Mouse (Mus musculus) thymus, postnatal 4 days (tissue): ENCODE measurements around the gene Aurka.

Source experiments
- DNase-seq: peaks from one replicate; pipeline ENCODE4 v3.0.0; 2021

Aurka gene

DNA sequence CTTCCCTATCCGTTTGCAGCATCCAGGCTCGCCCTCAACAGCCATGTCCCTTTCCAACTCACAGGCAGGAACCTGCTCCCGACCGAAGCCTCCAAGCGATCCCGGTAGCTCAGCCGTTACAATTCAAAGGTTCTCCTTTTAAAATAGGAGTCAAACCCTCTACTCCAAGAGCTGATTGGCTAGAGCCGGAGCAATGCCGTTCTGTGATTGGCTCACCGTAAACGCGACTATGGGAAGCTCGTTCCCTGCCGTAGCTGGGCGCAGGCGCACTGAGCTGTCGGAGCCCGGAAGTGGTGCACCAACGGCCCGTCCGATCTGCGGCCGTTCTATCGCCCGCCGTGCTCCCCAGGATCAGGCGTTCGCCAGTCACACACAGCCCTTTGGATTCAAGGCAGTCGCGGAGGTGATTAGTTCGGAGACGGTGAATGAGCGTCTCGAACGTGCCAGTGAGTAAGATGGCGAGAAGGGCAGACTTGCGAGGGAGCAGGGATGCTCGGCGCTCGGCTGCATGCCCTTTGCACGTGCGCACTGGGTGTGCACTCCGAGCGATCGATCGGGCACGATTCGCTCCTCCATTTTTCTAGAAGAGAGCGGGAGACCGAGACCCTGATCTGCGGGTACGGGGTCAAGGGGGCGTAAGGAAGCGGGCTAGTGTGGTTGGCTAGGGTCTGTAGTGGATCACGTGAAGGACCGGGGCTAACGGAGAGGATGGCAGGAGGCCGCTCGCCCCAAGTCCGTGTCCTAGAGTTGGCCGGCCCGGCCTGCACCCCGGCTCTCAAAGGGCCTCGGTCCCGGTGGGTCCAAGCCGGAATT is at the start of gene Aurka, which contains the start of gene Cstf1:
Aurka (minus strand) TSS at position 125 of the 813 bp plus-strand sequence.
Cstf1 (plus strand) TSS at position 271 of the 813 bp plus-strand sequence.
- peak; percentile 95 for DNase-seq

DNA sequence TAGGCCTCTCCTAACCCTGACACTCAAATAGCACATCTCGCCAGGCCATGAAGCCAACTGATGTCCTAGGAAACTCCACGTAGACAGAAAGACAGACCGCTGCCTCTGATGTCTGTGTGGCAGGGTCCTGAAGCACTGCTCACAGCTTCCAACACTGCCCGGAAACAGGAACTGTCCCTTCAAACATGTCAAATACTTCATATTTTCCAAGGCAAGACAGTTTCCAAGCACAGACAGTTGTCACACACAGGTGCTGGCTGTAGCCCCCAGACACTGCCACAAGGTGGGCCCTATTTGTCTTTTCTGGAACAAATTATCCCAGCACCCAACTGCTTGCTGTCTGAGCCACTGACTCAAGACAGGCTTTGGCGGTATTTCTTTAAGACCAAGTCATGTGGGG is 47.9 kb upstream of the Aurka start:
- no peak for DNase-seq

DNA sequence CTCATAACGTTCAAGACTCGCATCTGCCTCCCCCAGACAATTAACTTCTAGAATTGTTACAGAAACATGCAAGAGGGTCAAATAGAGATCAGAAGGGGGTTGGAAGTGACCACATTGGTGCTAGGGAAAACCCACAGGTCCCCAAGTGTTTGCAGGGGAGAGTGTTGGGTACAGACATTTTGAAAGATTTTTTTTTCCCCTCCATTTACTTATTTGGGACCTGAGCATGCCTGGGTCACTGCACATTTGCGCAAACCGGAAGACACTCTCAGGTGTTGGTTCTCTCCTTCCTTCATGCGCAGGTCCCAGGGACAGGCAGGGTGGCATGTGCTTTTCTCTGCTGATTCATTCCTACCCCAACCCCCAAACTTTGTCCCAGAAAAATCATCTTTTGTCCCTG is 46.5 kb upstream of the Aurka start:
- no peak for DNase-seq

DNA sequence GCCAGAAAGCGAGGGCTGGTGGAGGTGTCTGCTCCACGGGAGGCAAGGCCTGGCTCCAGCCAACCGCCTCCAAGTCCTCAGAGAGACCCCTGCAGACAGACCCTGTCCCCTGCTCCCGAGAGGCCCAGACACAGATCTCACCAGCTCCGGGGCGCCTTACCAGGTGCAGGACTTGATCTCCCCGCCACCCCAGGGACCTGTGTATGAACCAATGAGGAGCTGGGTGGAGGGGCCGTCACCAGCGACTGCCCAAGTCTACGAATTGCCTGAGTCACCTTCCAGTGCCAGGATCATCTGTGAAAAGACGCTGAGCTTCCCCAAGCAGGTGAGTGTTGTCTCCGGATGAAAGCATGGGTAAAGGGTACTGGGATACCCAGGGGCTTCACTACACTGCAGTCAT is 45.9 kb upstream of the Aurka start:
- no peak for DNase-seq

DNA sequence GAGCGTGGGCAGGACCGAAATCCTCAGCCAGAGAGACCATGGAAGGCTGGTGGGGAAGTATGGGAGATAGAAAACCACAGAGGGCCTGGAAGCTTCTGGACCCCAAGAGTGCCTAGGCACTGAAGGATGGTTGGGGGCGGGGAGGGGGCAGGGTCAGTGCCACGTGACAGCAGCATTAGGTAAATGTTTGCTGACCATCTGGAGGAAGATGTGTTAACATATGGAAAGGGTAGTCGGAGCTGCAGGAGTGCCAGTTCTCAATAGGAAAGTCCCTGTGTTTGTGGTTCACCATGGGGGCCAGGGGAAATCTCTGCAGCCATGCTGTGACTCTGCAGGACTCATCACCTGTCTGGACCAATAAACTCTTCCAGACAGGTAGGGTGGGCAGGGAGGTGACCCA is 43.6 kb upstream of the Aurka start:
- no peak for DNase-seq

DNA sequence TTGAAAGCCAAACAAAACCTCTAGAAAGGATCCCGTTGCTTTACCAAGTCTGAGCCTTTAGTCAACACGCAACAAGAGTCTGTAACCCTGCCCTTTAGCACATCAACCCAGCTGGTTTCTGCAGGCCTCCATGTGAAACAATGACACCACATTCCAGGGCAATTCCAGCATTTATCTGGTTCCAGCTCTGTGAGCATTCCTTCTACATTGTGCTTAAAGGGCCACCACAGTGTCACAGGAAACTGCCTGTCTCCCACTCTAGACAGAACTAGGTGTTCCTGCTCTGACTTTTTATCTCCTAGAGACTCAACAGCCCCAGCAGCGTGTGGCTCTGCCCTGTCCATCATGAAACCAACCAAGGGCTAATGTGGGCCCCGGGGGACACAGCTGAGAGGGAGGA is 42.9 kb upstream of the Aurka start:
- no peak for DNase-seq

DNA sequence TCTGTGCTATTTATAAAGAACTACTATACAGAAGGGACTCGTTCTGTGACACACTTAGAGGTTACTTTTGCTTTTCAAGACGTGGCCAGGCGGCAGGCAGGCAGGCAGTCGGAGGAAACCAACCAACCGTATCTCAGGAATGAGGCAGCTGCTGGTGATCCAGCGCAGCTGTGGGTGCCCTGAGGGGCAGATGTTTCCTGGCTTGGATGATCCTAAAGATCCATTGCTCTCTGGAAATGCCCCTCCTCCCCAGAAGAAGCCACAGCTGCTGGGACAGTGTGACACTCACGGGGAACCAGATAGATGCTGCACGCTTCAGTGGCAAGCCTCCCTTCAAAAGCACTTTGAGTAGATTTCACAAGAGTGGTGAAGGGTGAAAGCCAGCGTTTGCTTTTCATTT is 42.1 kb upstream of the Aurka start:
- no peak for DNase-seq

DNA sequence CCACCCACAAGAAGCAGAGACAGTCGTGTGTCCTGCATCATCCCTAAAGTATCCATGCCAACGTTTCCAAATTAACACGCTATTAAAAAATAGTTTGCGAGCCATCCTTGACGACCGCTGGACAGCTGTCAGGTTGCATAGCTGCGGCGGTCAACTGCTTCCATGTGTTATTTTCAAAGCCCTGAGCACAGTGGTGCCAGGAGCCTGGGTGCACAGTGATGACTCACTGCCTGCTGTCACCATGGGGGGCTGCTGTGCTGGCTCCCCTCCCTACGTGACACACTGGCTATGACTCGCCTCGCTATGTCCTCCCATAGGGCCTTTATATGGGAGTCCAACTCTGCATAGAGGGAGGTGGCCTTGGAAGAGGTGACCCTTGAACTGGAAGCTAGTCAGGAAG is 40.8 kb upstream of the Aurka start:
- no peak for DNase-seq

DNA sequence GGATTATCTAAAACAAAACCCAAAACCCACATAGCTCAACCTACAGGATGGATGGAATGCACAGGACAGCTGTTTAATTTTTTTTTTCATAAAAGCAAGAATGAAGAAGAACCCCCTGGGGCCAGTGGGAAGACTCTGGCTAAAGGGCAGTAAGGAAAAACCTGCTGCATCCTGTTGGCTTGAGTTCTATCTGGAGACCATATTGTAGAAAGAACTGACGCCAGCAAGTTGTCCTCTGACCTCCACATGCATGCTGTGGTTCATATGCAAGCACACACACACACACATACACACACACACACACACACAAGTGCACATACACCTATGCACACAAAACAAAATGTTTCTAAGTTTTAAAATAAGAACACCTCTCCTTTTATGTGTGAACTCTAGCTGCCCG is 40.4 kb upstream of the Aurka start:
- no peak for DNase-seq

DNA sequence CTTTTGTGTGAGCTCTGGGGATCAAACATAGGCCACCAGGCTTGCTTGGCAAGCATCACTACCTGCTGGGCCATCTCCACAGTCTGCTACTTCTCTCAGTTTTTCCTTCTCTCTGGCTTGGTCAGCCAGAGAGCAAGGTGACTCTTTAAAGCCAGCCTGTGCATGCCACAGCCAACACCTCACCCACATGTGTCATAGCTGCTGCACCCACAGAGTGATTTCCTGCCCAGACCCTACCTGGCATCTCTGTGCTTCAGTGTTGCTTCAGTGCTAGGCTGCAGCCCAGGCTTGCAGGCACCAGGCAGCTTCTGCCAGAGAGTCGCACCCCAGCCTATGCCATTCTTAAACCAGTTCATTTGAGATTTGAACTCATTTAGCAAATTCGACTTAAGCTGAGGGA is 37.2 kb upstream of the Aurka start:
- DNase-seq = no peak

DNA sequence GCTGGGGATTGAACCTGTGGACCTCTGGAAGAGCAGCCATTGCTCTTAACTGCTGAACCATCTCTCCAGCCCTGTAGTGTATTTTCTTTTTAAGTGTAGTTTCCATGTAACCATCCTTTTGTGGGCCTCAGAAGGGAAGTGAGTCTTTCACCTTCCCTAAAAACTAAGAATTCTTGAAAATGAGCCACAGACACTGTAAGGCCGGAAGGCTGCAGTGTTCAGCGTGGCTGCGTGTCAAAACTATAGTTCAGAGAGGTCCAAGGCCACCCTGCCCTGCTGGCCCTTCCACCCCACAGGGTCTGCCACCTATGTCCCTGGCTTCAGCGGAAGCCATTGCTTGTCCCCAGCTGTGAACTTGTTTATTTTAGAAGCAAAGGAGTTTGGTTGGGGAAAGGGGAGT is 35.8 kb upstream of the Aurka start:
- no peak for DNase-seq

DNA sequence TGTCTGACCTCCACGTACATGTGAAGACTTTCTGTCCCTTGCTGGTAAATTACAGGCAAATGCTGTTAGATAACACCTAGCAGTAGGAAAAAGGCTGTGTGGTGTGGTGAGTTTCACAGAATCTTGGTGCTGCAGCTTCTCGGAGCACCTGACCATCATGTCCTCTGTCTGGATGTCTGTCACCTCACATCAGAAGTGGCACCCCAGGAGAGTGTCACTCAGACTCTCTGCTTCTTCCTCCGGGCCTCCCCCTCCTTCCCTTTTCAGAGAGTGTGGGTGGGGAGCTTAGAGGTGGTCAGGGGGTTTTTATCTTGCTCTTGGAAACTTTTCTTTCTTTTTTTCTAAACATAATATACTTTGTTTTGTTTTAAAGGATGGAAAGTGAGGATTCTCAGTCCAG is 34.7 kb upstream of the Aurka start:
- DNase-seq = no peak

DNA sequence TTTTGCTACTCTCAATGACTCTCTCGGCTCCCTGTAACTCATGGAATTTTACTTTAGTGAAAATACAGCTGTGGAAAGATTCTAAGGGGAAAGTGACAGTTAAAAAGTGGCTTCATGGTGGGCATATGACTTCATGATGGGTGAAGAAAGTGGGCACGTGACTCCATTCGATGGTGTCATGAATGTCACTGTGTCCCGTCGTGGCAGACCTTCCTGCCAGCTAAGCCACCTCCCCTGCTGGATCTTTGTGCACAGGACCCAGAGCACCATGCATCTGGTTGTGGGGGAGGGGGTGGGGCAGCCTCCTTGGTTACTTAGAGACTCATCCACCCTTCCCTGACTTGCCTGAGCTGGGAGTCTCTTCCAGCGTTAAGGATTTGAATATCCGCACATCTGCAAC is 33.9 kb upstream of the Aurka start:
- DNase-seq = no peak

DNA sequence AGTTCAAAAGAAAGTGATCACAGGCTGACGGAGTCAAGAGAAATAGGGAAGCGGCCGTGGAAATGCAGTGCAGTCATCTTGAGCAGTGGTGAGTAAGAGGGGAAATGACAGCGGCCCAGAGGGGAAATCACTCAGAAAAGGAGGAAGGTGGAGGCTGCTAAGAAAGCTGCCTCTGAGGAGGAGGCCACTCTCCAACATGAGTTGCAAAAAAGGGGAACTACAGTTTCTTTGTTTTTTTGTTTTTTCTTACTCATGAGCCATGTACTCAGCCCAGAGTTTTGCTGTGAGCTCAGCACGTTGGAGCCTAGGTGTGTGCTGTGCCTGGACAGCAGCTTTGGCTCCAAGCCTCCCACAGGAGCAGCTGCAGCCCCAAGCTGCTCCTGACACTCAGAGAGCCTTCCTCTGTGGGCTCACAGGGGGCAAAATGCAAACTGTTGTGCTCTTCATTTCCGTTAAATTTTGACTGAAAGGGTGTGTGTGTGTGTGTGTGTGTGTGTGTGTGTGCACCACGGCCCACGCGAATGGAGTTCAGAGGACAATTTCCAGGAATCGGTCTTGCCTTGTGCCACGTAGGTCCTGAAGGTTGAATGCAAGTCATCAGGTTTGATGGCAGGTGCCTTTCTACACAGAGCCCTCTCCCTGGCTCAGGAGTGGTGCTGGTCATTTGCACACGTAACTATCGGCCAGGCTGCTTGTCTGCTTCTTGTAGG is 30.9 kb upstream of the Aurka start:
- DNase-seq = peak; percentile 55

DNA sequence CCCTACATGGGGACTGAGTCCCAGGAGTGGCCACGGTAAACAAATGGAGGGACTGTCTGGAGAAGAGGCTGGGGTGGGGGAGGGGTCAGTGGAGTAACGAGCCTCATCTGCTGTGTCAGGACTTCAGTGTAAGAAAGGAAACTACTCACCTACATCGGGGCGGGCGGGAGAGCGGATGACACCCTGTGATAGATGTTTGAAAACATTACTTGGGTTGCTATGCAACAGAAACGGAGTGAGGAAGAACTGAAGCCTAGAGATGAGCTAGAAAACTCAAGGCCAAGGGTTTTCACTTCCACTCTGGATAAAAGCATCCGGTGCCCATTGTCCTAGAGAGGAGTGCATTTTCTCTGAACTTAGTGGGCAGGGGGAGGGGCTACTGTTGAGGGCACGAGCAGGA is 29.6 kb upstream of the Aurka start:
- DNase-seq = peak; percentile 57

DNA sequence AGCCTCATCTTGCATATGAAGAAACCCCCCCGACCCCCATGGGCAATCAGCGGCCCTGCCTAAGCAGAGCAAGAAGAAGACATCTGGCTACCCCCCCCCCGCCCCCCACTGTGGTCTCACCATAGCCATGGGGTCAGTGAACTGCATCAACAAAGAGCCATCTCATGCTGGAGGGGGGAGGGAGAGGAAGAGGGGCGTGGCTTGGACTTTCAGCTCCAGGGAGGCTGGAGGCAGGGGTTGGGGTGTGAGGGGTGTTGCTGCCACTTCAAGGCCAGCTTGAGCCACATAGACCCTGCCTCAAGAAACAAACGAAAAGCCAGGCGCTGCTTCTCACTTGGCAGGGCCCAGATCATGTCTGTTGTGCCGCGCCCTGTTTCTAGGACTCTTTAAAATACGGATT is 25.6 kb upstream of the Aurka start:
- DNase-seq = no peak

DNA sequence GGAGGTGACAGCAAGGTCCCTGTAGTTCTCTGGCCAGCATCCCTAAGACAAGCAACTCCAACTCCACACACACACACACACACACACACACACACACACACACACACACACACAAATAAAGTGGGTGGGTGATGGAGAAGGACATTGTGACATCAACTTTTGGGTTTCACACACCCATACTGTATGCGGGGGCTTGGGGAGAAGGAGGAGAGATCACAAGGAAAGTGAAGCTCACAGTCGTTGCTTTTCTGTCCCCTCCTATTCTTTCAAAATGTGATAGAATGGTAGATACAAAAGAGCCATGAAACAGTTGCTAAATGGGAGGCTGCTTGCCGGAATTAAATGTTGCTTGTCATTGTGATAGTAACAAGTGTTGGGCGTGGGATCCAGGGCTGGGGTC is 24.3 kb upstream of the Aurka start:
- no peak for DNase-seq

DNA sequence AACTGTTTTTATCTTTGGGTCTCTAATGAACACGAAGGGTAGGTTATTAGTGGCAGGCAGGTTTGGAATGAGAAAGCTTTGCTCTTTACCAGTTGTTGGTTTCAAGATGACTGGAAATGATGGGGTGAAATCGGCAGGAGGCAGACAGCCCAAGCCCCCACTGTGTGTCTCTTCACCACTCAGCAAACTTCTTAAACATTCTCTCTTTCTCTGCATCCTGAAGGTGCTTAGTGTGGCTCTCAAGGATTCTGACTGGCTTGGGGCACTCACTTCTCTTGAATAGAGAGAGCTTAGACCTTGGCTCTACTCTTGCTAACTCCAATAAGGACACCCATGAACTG is 23.7 kb upstream of the Aurka start:
- DNase-seq = no peak

DNA sequence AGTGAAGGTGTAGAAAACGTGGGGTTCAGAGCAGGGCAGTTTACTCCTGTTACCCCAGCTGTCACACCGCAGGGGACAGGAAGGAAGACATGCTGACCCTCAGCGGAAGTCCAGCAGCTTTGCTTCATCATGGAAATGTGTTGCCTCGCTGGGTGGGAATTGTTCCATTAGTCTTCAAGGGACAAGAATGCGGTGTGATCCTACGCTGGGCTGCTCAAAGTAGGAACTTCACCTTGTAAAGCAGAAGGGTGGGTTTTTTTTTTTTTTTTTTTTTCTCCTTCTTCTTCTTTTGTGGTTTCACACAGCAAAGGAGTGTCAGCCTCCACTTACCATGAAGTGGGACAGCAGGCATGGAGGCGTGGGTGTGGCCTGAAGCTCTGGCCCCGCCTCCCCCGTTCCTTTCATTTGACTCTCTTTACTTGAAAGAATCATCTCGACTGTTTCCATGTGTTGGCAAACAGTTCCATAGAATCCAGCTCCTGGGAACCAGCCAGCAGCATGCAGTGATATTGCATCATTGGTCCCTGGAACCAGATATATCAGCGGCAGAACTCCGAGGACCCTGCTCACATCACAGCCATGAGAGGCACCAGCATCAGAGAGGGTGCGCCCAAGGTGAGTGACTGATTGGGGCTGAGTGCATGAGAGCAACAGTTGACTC is 23.2 kb upstream of the Aurka start, which contains the start of gene Cass4:
Cass4 (plus strand) TSS at position 404 of the 661 bp plus-strand sequence.
- DNase-seq = peak; percentile 79

DNA sequence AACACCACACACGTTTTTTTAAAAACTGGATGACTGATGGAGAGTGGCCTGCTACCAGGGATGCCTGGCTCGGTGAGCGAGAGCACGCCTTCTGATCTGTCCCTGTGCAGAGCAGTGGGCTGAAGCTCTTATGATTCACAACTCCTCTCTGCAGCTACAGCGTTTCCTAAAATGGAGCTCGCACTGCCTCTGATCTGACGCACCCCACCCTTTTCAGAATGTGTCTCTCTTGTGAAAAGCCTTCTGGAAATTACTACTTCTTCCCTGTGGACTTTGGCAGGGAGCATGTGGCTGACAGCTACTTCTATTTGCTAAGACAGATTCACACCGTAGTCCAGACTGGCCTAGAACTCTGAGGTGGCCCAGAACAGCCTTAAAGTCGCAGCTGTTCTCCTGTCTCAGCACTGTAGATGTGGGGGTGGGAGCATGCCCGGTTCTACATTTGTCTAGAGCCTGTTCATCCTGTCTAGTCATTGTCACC is 21.7 kb upstream of the Aurka start:
- DNase-seq = peak; percentile 56

DNA sequence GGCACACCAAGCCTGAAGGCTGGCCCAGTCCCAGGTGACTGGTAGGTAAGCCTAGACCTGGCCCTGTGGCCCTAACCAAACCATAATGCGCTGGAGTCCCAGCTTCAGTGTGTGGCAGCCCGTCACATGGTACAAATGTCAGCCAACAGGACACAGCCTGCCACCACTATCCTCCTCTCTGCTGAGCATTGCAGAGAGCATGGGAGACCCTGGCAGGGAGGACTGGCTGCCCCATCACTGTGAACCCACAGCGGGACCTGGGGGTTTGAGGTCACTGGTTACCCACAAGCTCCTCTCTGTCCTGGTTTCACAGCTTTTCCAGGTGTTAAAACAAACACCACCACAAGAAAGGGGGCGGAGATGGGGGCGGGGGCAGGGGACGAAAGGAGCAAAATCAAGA is 20.0 kb upstream of the Aurka start:
- peak; percentile 58 for DNase-seq

DNA sequence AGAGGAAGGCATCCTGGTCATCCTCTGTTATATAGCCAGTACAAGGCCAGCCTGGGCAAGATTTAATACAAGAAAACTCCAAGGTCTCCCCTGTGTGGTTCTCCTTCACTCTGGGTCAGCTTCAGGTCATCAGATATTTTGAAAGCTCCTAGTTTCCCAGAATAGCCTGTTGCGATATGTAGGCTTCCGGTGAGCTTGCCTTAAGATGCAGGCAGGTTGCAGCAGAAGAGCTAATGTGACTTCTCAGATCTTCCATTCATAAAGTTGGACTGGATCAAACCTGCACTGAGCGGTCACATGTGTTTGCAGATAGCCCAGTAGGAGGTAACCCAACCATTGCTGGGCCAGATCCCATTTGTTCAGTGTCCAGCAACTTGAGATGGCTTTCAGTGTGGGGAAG is 14.4 kb upstream of the Aurka start:
- DNase-seq = no peak

DNA sequence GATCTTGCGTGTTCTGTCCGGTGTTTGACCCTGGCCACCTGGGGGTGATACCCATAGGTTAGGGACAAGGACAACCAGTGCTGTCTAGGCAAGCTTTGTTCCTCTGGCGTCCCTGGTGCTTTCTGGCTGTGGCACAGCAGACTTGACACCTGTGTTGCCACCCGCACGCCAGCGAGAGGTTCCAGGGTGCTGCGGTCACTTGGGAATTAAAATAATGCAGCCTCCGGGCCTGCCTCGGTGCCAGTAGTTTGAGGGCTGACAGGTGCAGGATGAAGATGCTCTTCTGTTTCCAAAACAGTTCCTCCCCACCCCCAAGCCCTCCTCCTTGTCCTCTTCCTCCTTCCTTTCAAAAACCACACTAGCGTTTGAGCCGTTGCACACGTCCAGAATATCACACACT is 11.6 kb upstream of the Aurka start:
- DNase-seq = peak; percentile 68

DNA sequence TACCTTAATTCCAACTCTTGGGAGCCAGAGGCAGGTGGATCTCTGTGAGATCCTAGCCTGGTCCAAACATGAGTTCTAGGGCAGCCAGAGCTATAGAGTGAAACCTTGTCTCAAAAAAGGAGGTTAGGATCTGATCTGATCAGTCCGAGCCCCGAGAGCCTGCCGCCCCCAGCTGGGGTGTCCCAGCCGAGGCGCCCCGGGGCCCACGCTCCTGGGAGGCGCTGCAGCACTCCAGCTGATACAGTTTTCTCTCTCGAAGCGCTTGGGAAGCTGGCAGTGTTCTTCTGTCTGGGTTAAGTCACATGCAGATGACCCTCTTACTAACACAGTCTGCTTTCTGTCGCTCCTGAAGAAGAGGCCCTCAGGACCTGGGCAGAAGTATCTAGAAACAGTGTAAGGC is 11.0 kb upstream of the Aurka start:
- DNase-seq = peak; percentile 72
